Mouse (Mus musculus): Measurements from ENCODE around the gene Hnrnpdl. TPM values are rescaled to one million over a fixed set of nuclear protein-coding genes. Genes with fewer than 3 reads are reported as not detected.

Hnrnpdl gene
- polyA plus RNA-seq, 1 experiment, result 346 TPM

DNA sequence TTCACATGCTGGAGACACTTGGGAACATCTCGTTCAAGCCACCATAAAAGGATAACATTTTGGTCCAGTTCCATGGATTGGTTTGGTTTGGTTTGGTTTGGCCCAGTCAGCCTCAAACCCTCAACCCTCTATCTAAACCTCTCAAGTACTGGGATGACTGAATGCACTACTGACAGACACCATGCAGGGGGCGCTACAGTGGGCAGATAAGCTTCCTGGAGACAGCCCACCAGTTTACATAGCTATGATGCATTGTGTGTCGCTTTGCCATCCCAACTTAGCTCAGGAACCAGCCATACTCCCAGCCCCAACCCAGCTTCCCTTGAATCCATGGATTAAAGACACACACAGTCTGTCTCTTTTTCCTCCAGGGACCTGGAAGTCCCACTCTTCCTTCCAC is 31.0 kb downstream of the Hnrnpdl start:
- TF ChIP-seq EP300 (IDR thresholded peaks at IDR 0.05; ENCODE audit: insufficient read depth, low read depth, low read length), result no peak
- peak; percentile 47 for TF ChIP-seq CTCF (IDR thresholded peaks at IDR 0.05; ENCODE audit: low read depth, low read length)
- Histone ChIP-seq H3K9ac (ENCODE audit: low read depth, poor library complexity, severe bottlenecking) (no peak overlapping the region), H3K27me3 (ENCODE audit: control insufficient read depth, insufficient read depth, low read length, poor library complexity, severe bottlenecking) (no peaks in the 10 kb centered on the region), H3K4me1 (ENCODE audit: control insufficient read depth, insufficient read depth, low read length) (no peaks in the 10 kb centered on the region), H3K27ac (ENCODE audit: insufficient read depth, low read length) (no peak overlapping the region), H3K4me3 (ENCODE audit: low read depth, low read length) (no peak overlapping the region), H3K9me3 (replicated peaks; ENCODE audit: control insufficient read depth, insufficient read depth, low read length, poor library complexity, severe bottlenecking) (no peaks in the 10 kb centered on the region), H3K36me3 (ENCODE audit: control insufficient read depth, insufficient read depth, low read length, poor library complexity, severe bottlenecking) (no peaks in the 10 kb centered on the region)

DNA sequence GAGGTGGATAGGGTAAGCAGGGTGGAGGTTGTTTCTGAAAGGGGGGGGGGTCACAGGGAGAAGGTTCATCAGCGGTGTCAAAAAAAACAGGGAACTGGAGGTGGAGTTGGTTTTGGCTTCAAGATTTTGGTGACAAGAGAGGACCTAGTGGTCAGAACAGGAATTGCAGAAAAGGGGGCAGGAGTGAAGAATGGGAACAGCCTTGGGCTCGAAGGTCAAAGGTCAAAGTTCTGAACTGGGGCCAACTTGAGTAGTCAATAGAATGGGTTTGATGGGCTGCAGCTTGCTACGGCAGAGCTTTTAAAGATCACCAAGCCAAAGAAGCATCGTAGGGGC is 32.5 kb downstream of the Hnrnpdl start:
- no peaks in the 10 kb centered on the region for H3K9me3 ChIP-seq (replicated peaks; ENCODE audit: control insufficient read depth, insufficient read depth, low read length, poor library complexity, severe bottlenecking)
- H3K27me3 ChIP-seq (ENCODE audit: control insufficient read depth, insufficient read depth, low read length, poor library complexity, severe bottlenecking), result no peaks in the 10 kb centered on the region
- no peak for TF ChIP-seq EP300 (IDR thresholded peaks at IDR 0.05; ENCODE audit: insufficient read depth, low read depth, low read length)
- TF ChIP-seq CTCF (IDR thresholded peaks at IDR 0.05; ENCODE audit: low read depth, low read length), result no peak
- H3K4me3 ChIP-seq (ENCODE audit: low read depth, low read length), result no peak overlapping the region
- no peaks in the 10 kb centered on the region for H3K4me1 ChIP-seq (ENCODE audit: control insufficient read depth, insufficient read depth, low read length)
- no peak overlapping the region for H3K27ac ChIP-seq (ENCODE audit: insufficient read depth, low read length)
- no peak overlapping the region for H3K9ac ChIP-seq (ENCODE audit: low read depth, poor library complexity, severe bottlenecking)
- H3K36me3 ChIP-seq (ENCODE audit: control insufficient read depth, insufficient read depth, low read length, poor library complexity, severe bottlenecking), result no peaks in the 10 kb centered on the region

DNA sequence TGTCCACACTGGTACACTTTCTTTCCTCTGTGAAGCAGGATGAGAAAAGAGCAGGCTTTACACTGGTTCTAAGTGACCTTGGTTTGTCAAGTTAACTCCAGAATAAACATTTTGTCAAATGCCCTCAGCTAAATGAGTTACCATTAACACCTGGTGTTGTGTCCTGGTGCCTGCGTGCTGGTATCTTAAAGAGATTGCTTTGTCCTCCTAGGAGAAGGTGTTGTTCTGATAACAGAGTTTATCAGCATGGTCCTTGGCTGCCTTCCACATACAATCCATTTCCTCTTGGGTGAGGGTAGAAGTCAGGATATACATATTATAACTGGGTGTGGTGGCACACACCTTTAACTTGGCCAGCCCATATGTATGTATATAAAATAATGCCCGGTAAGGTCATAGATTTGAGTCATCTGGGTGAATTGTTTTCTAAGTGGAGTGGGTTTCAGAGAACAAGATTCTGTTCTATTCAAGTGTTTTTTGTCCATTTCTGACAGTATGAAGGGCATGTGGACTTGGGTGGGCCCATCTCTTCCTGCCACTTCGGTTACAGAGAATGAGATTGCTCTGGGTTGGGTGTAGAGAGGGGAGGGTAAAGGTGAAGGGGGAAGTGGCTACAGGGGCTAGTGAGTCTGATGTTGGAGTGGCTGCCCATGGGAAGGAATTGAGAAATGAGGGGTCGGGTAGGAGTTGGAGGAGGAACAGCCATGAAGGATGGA is 33.0 kb downstream of the Hnrnpdl start:
- H3K27ac ChIP-seq (ENCODE audit: insufficient read depth, low read length), result no peak overlapping the region

DNA sequence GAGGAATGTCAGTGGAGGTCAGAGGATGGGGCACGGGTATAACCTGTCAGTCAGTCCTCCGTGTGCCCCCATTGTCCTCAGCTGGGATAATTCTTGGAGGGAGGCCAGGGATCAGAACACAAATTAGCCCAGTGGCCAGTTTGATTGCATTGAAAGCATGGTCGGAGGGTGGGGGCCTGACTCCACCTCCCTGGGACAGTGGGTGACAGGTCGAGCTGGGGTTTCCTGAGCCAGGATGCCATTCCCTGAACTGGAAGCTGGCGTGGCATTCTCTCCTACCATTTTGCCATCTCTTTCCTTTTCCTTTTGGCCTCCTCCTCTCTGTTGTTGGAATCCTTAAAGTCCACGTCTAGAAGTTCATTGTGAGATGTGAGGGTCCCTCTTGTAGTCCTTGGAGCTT is 33.6 kb downstream of the Hnrnpdl start:
- no peak for TF ChIP-seq POLR2A (IDR thresholded peaks at IDR 0.05; ENCODE audit: insufficient read depth, low read length)
- TF ChIP-seq EP300 (IDR thresholded peaks at IDR 0.05; ENCODE audit: insufficient read depth, low read depth, low read length), result no peak
- no peak for TF ChIP-seq CTCF (IDR thresholded peaks at IDR 0.05; ENCODE audit: low read depth, low read length)
- Histone ChIP-seq H3K9me3 (replicated peaks; ENCODE audit: control insufficient read depth, insufficient read depth, low read length, poor library complexity, severe bottlenecking) (no peaks in the 10 kb centered on the region), H3K4me1 (ENCODE audit: control insufficient read depth, insufficient read depth, low read length) (no peaks in the 10 kb centered on the region), H3K4me3 (ENCODE audit: low read depth, low read length) (no peak overlapping the region), H3K36me3 (ENCODE audit: control insufficient read depth, insufficient read depth, low read length, poor library complexity, severe bottlenecking) (no peaks in the 10 kb centered on the region), H3K27ac (ENCODE audit: insufficient read depth, low read length) (no peak overlapping the region), H3K9ac (ENCODE audit: low read depth, poor library complexity, severe bottlenecking) (no peak overlapping the region), H3K27me3 (ENCODE audit: control insufficient read depth, insufficient read depth, low read length, poor library complexity, severe bottlenecking) (no peaks in the 10 kb centered on the region)

More for the DNA sequence above, 33.0 kb downstream of the Hnrnpdl start:
- Histone ChIP-seq H3K4me1 (ENCODE audit: control insufficient read depth, insufficient read depth, low read length) (no peaks in the 10 kb centered on the region), H3K9ac (ENCODE audit: low read depth, poor library complexity, severe bottlenecking) (no peak overlapping the region), H3K9me3 (replicated peaks; ENCODE audit: control insufficient read depth, insufficient read depth, low read length, poor library complexity, severe bottlenecking) (no peaks in the 10 kb centered on the region), H3K4me3 (ENCODE audit: low read depth, low read length) (no peak overlapping the region), H3K27me3 (ENCODE audit: control insufficient read depth, insufficient read depth, low read length, poor library complexity, severe bottlenecking) (no peaks in the 10 kb centered on the region), H3K36me3 (ENCODE audit: control insufficient read depth, insufficient read depth, low read length, poor library complexity, severe bottlenecking) (no peaks in the 10 kb centered on the region)
- TF ChIP-seq POLR2A (IDR thresholded peaks at IDR 0.05; ENCODE audit: insufficient read depth, low read length), result no peak
- no peak for TF ChIP-seq EP300 (IDR thresholded peaks at IDR 0.05; ENCODE audit: insufficient read depth, low read depth, low read length)
- no peak for TF ChIP-seq CTCF (IDR thresholded peaks at IDR 0.05; ENCODE audit: low read depth, low read length)

DNA sequence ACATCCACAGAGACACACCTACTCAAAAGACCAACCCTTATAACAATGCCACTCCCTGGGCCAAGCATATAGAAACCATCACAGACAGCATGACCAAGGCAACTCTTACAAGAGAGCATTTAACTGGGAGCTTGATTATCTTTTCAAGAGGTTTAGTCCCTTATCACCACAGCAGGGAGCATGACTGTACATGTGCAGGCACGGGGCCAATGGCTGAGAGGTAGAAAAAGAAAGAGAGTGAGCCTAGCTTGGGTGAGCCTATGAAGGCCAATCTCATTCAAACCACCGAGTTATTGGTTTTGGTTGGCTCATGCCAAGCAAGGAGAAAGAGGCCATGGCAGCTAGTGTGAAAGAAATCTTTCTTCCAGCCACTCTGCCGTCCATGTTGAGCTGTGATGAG is 34.0 kb downstream of the Hnrnpdl start:
- TF ChIP-seq POLR2A (IDR thresholded peaks at IDR 0.05; ENCODE audit: insufficient read depth, low read length), result no peak
- no peak for TF ChIP-seq CTCF (IDR thresholded peaks at IDR 0.05; ENCODE audit: low read depth, low read length)
- no peak for TF ChIP-seq EP300 (IDR thresholded peaks at IDR 0.05; ENCODE audit: insufficient read depth, low read depth, low read length)
- Histone ChIP-seq H3K27me3 (ENCODE audit: control insufficient read depth, insufficient read depth, low read length, poor library complexity, severe bottlenecking) (no peaks in the 10 kb centered on the region), H3K9me3 (replicated peaks; ENCODE audit: control insufficient read depth, insufficient read depth, low read length, poor library complexity, severe bottlenecking) (no peaks in the 10 kb centered on the region), H3K27ac (ENCODE audit: insufficient read depth, low read length) (no peak overlapping the region), H3K4me1 (ENCODE audit: control insufficient read depth, insufficient read depth, low read length) (no peaks in the 10 kb centered on the region), H3K36me3 (ENCODE audit: control insufficient read depth, insufficient read depth, low read length, poor library complexity, severe bottlenecking) (no peaks in the 10 kb centered on the region), H3K4me3 (ENCODE audit: low read depth, low read length) (no peak overlapping the region), H3K9ac (ENCODE audit: low read depth, poor library complexity, severe bottlenecking) (no peak overlapping the region)

DNA sequence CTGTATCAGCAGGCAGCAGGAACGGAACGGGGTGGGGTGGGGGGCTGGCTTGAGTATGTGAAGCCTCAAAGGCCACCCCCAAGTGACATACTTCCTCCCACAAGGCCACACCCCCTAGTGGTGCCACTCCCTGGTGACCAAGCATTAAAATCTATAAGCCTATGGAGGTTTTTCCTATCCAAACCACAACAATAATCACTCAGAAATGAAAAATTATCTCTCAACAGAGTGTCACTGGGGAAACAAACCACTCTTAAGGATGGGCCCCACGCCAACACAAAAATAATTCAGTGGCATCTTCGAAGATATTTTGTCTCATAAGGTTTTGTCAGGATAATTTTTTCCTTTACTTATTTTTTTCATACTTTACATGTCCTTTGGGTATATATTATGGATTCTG is 35.6 kb downstream of the Hnrnpdl start:
- H3K9ac ChIP-seq (ENCODE audit: low read depth, poor library complexity, severe bottlenecking), result no peak overlapping the region
- H3K36me3 ChIP-seq (ENCODE audit: control insufficient read depth, insufficient read depth, low read length, poor library complexity, severe bottlenecking), result no peaks in the 10 kb centered on the region
- no peaks in the 10 kb centered on the region for H3K27me3 ChIP-seq (ENCODE audit: control insufficient read depth, insufficient read depth, low read length, poor library complexity, severe bottlenecking)
- no peak overlapping the region for H3K27ac ChIP-seq (ENCODE audit: insufficient read depth, low read length)
- H3K4me3 ChIP-seq (ENCODE audit: low read depth, low read length), result no peak overlapping the region
- no peaks in the 10 kb centered on the region for H3K4me1 ChIP-seq (ENCODE audit: control insufficient read depth, insufficient read depth, low read length)
- TF ChIP-seq CTCF (IDR thresholded peaks at IDR 0.05; ENCODE audit: low read depth, low read length) (no peak), EP300 (IDR thresholded peaks at IDR 0.05; ENCODE audit: insufficient read depth, low read depth, low read length) (no peak), POLR2A (IDR thresholded peaks at IDR 0.05; ENCODE audit: insufficient read depth, low read length) (no peak)
- no peaks in the 10 kb centered on the region for H3K9me3 ChIP-seq (replicated peaks; ENCODE audit: control insufficient read depth, insufficient read depth, low read length, poor library complexity, severe bottlenecking)

Data from ES-Bruce4 (cell line).